12 mouse cellular contexts compared by ENCODE assay signal in genomic region chr10:25218746-25219145, GRCm38 (mm10).
DNase-seq lines count a peak whose midpoint lies in the region; ATAC-seq lines count a peak whose summit lies in the region.
"Had no signal": no experiment of that assay in that cellular context is flagged by ENCODE, and none has a peak within 500 bp of the region (broad histone marks: within the 10 kb centered on the region; RNA-seq: fewer than 3 reads in every experiment).

No protein-coding gene starts in this region.

- no peaks in the 10 kb centered on the region for H3K36me3 ChIP-seq in embryonic facial prominence, embryonic 11.5 days (replicated peaks; ENCODE audit: control insufficient read depth, insufficient read depth, low read depth, low read length)
- H3K36me3 ChIP-seq in embryonic facial prominence, embryonic 10.5 days (replicated peaks), result no peaks in the 10 kb centered on the region
- H3K36me3 ChIP-seq in hindbrain, embryonic 13.5 days, result no peaks in the 10 kb centered on the region
- no peaks in the 10 kb centered on the region for H3K36me3 ChIP-seq in hindbrain, embryonic 10.5 days
- no peaks in the 10 kb centered on the region for H3K36me3 ChIP-seq in midbrain, embryonic 13.5 days
- no peaks in the 10 kb centered on the region for H3K36me3 ChIP-seq in neural tube, embryonic 15.5 days
- H3K36me3 ChIP-seq: G1E; limb, embryonic 10.5 days had no signal

- WGBS in embryonic facial prominence, embryonic 11.5 days, result 58% methylated on average over 7 of the region's 7 CpGs
- WGBS in embryonic facial prominence, embryonic 10.5 days, result 73% methylated on average over 7 of the region's 7 CpGs
- WGBS in hindbrain, embryonic 13.5 days, result 72% methylated on average over 7 of the region's 7 CpGs
- 73% methylated on average over 7 of the region's 7 CpGs for WGBS in hindbrain, embryonic 10.5 days
- WGBS in midbrain, embryonic 13.5 days, result 69% methylated on average over 7 of the region's 7 CpGs
- WGBS in neural tube, embryonic 15.5 days, result 71% methylated on average over 7 of the region's 7 CpGs

- ATAC-seq in embryonic facial prominence, embryonic 11.5 days (replicated peaks; ENCODE audit: insufficient number of reproducible peaks, low FRiP score, low TSS enrichment, low read depth), result 0 out of 2 replicates have a peak, but pooled peaks have one; percentile 59
- ATAC-seq in hindbrain, embryonic 13.5 days (ENCODE audit: low FRiP score), result 0 out of 2 replicates have a peak, but pooled peaks have one; percentile 37
- peak; percentile 72; the same call in 1 of the 2 replicates for ATAC-seq in midbrain, embryonic 13.5 days
- peak; percentile 29; the same call in 1 of the 2 replicates for ATAC-seq in neural tube, embryonic 15.5 days (ENCODE audit: low FRiP score)

- DNase-seq in embryonic facial prominence, embryonic 11.5 days (ENCODE audit: low spot score), result no peak
- DNase-seq in embryonic facial prominence, embryonic 10.5 days (ENCODE audit: low spot score), result no peak
- DNase-seq in hindbrain, embryonic 10.5 days (ENCODE audit: low spot score), result no peak
- no peak for DNase-seq in liver

- no peak overlapping the region for H3K9ac ChIP-seq in embryonic facial prominence, embryonic 11.5 days (replicated peaks; ENCODE audit: low read length)
- no peak overlapping the region for H3K9ac ChIP-seq in hindbrain, embryonic 13.5 days
- H3K9ac ChIP-seq in midbrain, embryonic 13.5 days (replicated peaks), result no peak overlapping the region
- H3K9ac ChIP-seq in neural tube, embryonic 15.5 days (replicated peaks), result no peak overlapping the region

- H3K4me3 ChIP-seq in embryonic facial prominence, embryonic 11.5 days (ENCODE audit: low read depth, low read length), result no peak overlapping the region
- no peak overlapping the region for H3K4me3 ChIP-seq in embryonic facial prominence, embryonic 10.5 days
- no peak overlapping the region for H3K4me3 ChIP-seq in hindbrain, embryonic 13.5 days
- no peak overlapping the region for H3K4me3 ChIP-seq in hindbrain, embryonic 10.5 days
- no peak overlapping the region for H3K4me3 ChIP-seq in midbrain, embryonic 13.5 days (replicated peaks)
- no peak overlapping the region for H3K4me3 ChIP-seq in neural tube, embryonic 15.5 days (replicated peaks)
- H3K4me3 ChIP-seq: gastrocnemius, adult 2 months; left cerebral cortex, adult 2 months; limb, embryonic 10.5 days had no signal

- H3K4me1 ChIP-seq in embryonic facial prominence, embryonic 11.5 days (ENCODE audit: control insufficient read depth, insufficient read depth, low read length), result no peaks in the 10 kb centered on the region
- peaks cover 9% of the 10 kb centered on the region; the same call in 1 of the 2 replicates for H3K4me1 ChIP-seq in embryonic facial prominence, embryonic 10.5 days
- 0 out of 2 replicates have a peak, but pooled peaks cover 3% of the 10 kb centered on the region for H3K4me1 ChIP-seq in hindbrain, embryonic 13.5 days (replicated peaks)
- H3K4me1 ChIP-seq in hindbrain, embryonic 10.5 days (replicated peaks), result no peaks in the 10 kb centered on the region
- H3K4me1 ChIP-seq in midbrain, embryonic 13.5 days (replicated peaks), result no peaks in the 10 kb centered on the region
- H3K4me1 ChIP-seq in neural tube, embryonic 15.5 days, result peaks cover 3% of the 10 kb centered on the region; the same call in 1 of the 2 replicates

- H3K4me2 ChIP-seq in embryonic facial prominence, embryonic 11.5 days (ENCODE audit: low read depth, low read length), result no peak overlapping the region
- H3K4me2 ChIP-seq in hindbrain, embryonic 13.5 days, result no peak overlapping the region
- no peak overlapping the region for H3K4me2 ChIP-seq in midbrain, embryonic 13.5 days (replicated peaks)
- H3K4me2 ChIP-seq in neural tube, embryonic 15.5 days, result no peak overlapping the region
- H3K4me2 ChIP-seq: liver, embryonic 11.5 days had no signal

- H3K9me3 ChIP-seq in embryonic facial prominence, embryonic 11.5 days (replicated peaks; ENCODE audit: control insufficient read depth, low read length), result no peaks in the 10 kb centered on the region
- H3K9me3 ChIP-seq in embryonic facial prominence, embryonic 10.5 days, result no peaks in the 10 kb centered on the region
- no peaks in the 10 kb centered on the region for H3K9me3 ChIP-seq in hindbrain, embryonic 13.5 days
- H3K9me3 ChIP-seq in hindbrain, embryonic 10.5 days, result no peaks in the 10 kb centered on the region
- no peaks in the 10 kb centered on the region for H3K9me3 ChIP-seq in midbrain, embryonic 13.5 days
- no peaks in the 10 kb centered on the region for H3K9me3 ChIP-seq in neural tube, embryonic 15.5 days (replicated peaks)
- H3K9me3 ChIP-seq: G1E; limb, embryonic 10.5 days had no signal

- no peak overlapping the region for H3K27ac ChIP-seq in embryonic facial prominence, embryonic 11.5 days (replicated peaks; ENCODE audit: low read depth, low read length)
- H3K27ac ChIP-seq in embryonic facial prominence, embryonic 10.5 days (replicated peaks), result no peak overlapping the region
- no peak overlapping the region for H3K27ac ChIP-seq in hindbrain, embryonic 13.5 days
- H3K27ac ChIP-seq in hindbrain, embryonic 10.5 days, result no peak overlapping the region
- H3K27ac ChIP-seq in midbrain, embryonic 13.5 days, result no peak overlapping the region
- no peak overlapping the region for H3K27ac ChIP-seq in neural tube, embryonic 15.5 days (replicated peaks)
- H3K27ac ChIP-seq: gastrocnemius, adult 2 months; left cerebral cortex, adult 2 months; limb, embryonic 10.5 days had no signal

- H3K27me3 ChIP-seq in embryonic facial prominence, embryonic 11.5 days (ENCODE audit: control insufficient read depth, insufficient read depth, low read length), result no peaks in the 10 kb centered on the region
- H3K27me3 ChIP-seq in embryonic facial prominence, embryonic 10.5 days (replicated peaks; ENCODE audit: low read depth, poor library complexity, severe bottlenecking), result no peaks in the 10 kb centered on the region
- H3K27me3 ChIP-seq in hindbrain, embryonic 13.5 days, result no peaks in the 10 kb centered on the region
- H3K27me3 ChIP-seq in hindbrain, embryonic 10.5 days (ENCODE audit: insufficient read depth, poor library complexity, severe bottlenecking), result no peaks in the 10 kb centered on the region
- H3K27me3 ChIP-seq in midbrain, embryonic 13.5 days, result no peaks in the 10 kb centered on the region
- no peaks in the 10 kb centered on the region for H3K27me3 ChIP-seq in neural tube, embryonic 15.5 days (replicated peaks)
